Mouse (Mus musculus): ENCODE measurements at regions not wholly inside any gene's neighbourhood (a gene's known extent, or its start where the extent isn't known, plus 50 kb on each side); places are given as distances from the start of the nearest gene placed in this dataset.

GRCm38 (mm10) chr11:117552430-117552969, 68.3 kb downstream of the Gm11733 start:
- TF ChIP-seq CTCF (IDR thresholded peaks at IDR 0.05; ENCODE audit: borderline replicate concordance, insufficient read depth, low read length) (no peak), POLR2A (IDR thresholded peaks at IDR 0.05; ENCODE audit: low read depth, low read length) (no peak)

Data from embryonic fibroblast, embryonic 13.5 days (primary cell).